Mouse (Mus musculus): ENCODE results near the gene Polr3f.

Gene Polr3f

GRCm38 (mm10) chr2:144588723-144589122 lies 61.2 kb downstream of the Polr3f start:
- DNase-seq (ENCODE audit: low spot score in 2 of 2), result no peak
